Mouse (Mus musculus) forebrain, postnatal 0 days (tissue): Measurements from ENCODE around the gene Tnnt1. TPM values are rescaled to one million over a fixed set of nuclear protein-coding genes. Genes with fewer than 3 reads are reported as not detected.

Experiments used
- ATAC-seq: fragments of 200-750 bp; cut with Nextera tagmentation; 2 replicates; pipeline ENCODE4 v1.8.0; 2017; ENCODE audit warnings: mild to moderate bottlenecking, moderate library complexity
- DNase-seq: peaks from one replicate; pipeline ENCODE4 v3.0.0-alpha.2; 2015
- H3K27ac ChIP-seq: fragments of 300-500 bp; sonication (generic); 2 replicates; pipeline ENCODE4 v1.5.1; 2014; ENCODE audit warnings: low read depth, mild to moderate bottlenecking, antibody characterized with exemption, low read length, moderate library complexity, mixed read lengths
- H3K27me3 ChIP-seq: fragments of 300-500 bp; sonication (generic); 2 replicates; pipeline ENCODE4 v1.6.1; 2014; ENCODE audit warnings: mild to moderate bottlenecking, low read length, mixed read lengths; ENCODE audit not compliant: insufficient read depth
- H3K36me3 ChIP-seq: fragments of 300-500 bp; sonication (generic); 2 replicates; pipeline ENCODE4 v1.6.1; 2014; ENCODE audit warnings: mild to moderate bottlenecking, moderate library complexity; ENCODE audit not compliant: insufficient read depth
- H3K4me1 ChIP-seq: fragments of 300-500 bp; sonication (generic); 2 replicates; pipeline ENCODE4 v1.6.1; 2014; ENCODE audit warnings: antibody characterized with exemption; ENCODE audit not compliant: insufficient read depth
- H3K4me2 ChIP-seq: fragments of 300-500 bp; sonication (generic); 2 replicates; pipeline ENCODE4 v1.6.1; 2014; ENCODE audit warnings: low read depth, mild to moderate bottlenecking, moderate library complexity
- H3K4me3 ChIP-seq: fragments of 300-500 bp; sonication (generic); 2 replicates; pipeline ENCODE4 v1.5.1; 2014; ENCODE audit warnings: low read depth, low read length, mixed read lengths
- H3K9ac ChIP-seq: fragments of 300-500 bp; sonication (generic); 2 replicates; pipeline ENCODE4 v1.6.1; 2014; ENCODE audit warnings: mild to moderate bottlenecking
- H3K9me3 ChIP-seq: fragments of 300-500 bp; sonication (generic); 2 replicates; pipeline ENCODE4 v1.6.1; 2016; ENCODE audit warnings: low read length
- CTCF ChIP-seq: sonication (generic); IDR thresholded peaks from 2 replicates; pipeline ENCODE4 v1.5.1; 2016; ENCODE audit warnings: antibody characterized with exemption, control low read depth, low read depth
- WGBS: fragments of 180-500 bp; shearing (Covaris S2); extraction: QIAGEN DNeasy Blood & Tissue Kit; methylation state at CpG from one replicate; pipeline ENCODE4 v1.1.7; 2014; 5-methylcytosine and 5-hydroxymethylcytosine counted together
- polyA plus RNA-seq: library from polyadenylated mRNA; unstranded; fragments of >200 nt; fragmentation: Nextera tagmentation; extraction: Ambion mirVana; gene quantifications from 2 replicates; pipeline ENCODE4 v1.2.1, GENCODE M21; 2015
- total RNA-seq: library from RNA; depleted of rRNA; stranded (reverse); fragments of >200 nt; gene quantifications from 2 replicates; pipeline ENCODE4 v1.2.3, GENCODE M21; 2014

The Tnnt1 gene
- total and polyA plus RNA-seq, 2 experiments from 2014 or later = 2.9 to 3.9 TPM

DNA sequence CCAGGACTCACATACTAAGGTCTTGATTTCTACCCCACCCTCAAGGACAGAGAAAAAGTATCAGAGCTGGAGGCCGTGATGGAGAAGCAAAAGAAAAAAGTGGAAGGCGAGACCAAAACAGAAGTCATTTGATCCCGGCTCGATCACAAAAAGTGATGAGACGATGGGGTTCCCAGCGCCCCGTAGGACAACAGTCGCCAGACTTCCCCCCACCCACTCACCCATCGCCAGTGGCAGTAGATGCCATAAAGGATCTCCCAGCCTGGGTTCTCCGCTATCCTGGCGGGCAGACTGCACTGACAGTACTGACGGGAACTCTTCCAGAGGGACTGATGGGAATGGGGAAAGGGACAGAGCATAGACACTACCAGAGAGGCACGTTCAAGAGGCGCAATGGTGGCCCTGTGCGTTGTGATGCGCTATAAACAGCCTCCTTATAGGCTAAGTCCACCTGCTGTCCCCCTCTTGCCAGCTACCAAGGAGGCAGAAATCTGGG is 37.3 kb downstream of the Tnnt1 start:
- DNase-seq (peak; percentile 10), ATAC-seq (peak; percentile 5; the same call in 1 of the 2 replicates)
- Histone ChIP-seq H3K4me2 (peak overlapping the region; percentile 91), H3K36me3 (peaks cover 37% of the 10 kb centered on the region), H3K9ac (peak overlapping the region; percentile 35; the same call in 1 of the 2 replicates), H3K27me3 (no peaks in the 10 kb centered on the region; the same call in 1 of the 2 replicates), H3K9me3 (no peaks in the 10 kb centered on the region), H3K27ac (no peak overlapping the region), H3K4me1 (0 out of 2 replicates have a peak, but pooled peaks cover 4% of the 10 kb centered on the region), H3K4me3 (peak overlapping the region; percentile 37)
- WGBS = 3% methylated on average over 16 of the region's 16 CpGs
- no peak for TF ChIP-seq CTCF

DNA sequence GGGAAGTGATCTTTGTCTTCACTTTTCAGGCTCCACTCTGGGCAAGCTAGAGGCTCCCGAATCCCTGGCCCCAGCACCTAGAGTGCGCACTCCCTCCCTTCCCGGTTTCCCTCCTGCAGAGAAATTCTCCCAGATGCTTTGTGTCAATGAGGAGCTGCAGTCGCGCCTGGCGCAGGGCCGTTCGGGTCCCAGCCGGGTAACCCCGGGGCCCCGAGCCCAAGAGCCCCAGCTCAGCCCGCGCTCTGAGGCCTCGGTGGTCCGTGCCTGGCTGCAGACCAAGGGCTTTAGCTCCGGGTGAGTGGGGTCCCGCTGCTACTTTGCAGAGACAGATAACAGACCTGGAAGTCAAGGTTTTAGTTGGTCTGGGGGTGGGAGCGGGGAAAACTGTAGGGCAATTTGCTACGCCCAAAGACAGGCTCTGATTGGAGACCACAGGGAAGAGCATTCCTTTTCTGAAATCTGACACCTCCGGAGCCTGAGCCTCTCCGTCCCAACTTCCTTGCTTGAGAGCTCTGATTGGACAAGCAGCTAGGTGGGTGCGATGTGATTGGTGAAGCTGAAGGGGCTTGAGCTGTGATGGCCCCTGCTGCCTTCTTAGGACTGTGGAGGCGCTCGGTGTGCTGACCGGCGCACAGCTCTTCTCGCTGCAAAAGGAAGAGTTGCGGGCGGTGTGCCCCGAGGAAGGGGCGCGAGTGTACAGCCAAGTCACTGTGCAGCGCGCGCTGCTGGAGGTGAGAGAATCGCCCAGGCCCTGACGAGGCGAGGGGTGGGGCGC is 38.0 kb downstream of the Tnnt1 start:
- Histone ChIP-seq H3K4me2 (peak overlapping the region; percentile 91), H3K9me3 (no peaks in the 10 kb centered on the region), H3K27me3 (no peaks in the 10 kb centered on the region; the same call in 1 of the 2 replicates), H3K36me3 (peaks cover 31% of the 10 kb centered on the region), H3K4me3 (peak overlapping the region; percentile 37), H3K4me1 (0 out of 2 replicates have a peak, but pooled peaks cover 4% of the 10 kb centered on the region), H3K27ac (no peak overlapping the region), H3K9ac (peak overlapping the region; percentile 35)
- peak; percentile 74 for DNase-seq
- TF ChIP-seq CTCF = 0 out of 2 replicates have a peak, but pooled peaks have one; percentile 5
- peak; percentile 93 for ATAC-seq
- WGBS = 3% methylated on average over 39 of the region's 39 CpGs

DNA sequence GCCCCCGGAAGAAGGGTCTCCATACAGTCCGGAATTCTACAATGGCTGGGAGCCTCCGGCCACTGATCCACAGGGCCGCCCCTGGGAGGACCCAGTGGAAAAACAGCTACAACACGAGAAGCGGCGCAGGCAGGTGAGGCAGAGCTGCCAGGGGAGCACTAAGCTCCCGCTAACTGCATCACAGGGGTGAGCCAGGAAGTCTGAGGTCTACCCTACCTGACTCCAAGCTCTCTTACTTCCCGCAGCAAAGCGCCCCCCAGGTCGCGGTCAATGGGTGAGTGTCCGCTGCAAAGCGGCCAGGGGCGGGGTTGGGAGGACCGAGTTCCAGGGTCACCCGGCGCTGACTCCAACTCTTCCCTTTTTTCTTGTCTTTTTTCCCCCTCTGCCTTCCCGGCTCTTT is 42.2 kb downstream of the Tnnt1 start:
- H3K4me3 ChIP-seq = no peak overlapping the region
- 8% methylated on average over 19 of the region's 19 CpGs for WGBS
- H3K4me1 ChIP-seq = 0 out of 2 replicates have a peak, but pooled peaks cover 2% of the 10 kb centered on the region
- H3K27me3 ChIP-seq = peaks cover 13% of the 10 kb centered on the region
- H3K9ac ChIP-seq = no peak overlapping the region
- no peak for TF ChIP-seq CTCF
- H3K9me3 ChIP-seq = no peaks in the 10 kb centered on the region
- no peak for ATAC-seq
- DNase-seq = no peak
- H3K36me3 ChIP-seq = no peaks in the 10 kb centered on the region
- H3K4me2 ChIP-seq = no peak overlapping the region
- no peak overlapping the region for H3K27ac ChIP-seq

DNA sequence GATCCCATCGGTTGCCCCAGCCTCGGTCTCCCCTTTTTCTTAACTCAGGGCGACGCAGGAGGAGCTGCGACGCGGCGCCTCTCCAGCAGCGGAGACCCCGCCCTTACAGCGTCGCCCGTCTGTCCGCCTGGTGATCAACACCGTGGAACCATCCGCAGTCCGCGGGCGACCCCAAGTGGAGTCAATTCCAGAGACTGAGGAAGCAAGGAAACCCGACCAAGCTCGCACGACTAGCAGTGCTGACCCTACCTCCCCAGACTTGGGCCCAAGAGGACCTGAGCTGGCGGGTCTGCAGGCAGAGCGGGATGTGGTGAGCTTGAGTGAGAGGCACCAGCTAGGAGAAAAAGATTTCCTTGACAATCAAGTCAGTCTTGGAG is 45.0 kb downstream of the Tnnt1 start:
- H3K4me3 ChIP-seq = peak overlapping the region; percentile 56
- ATAC-seq (peak; percentile 90), DNase-seq (peak; percentile 90)
- TF ChIP-seq CTCF = peak; percentile 86
- no peaks in the 10 kb centered on the region for H3K36me3 ChIP-seq
- H3K9ac ChIP-seq = peak overlapping the region; percentile 57
- WGBS = 2% methylated on average over 24 of the region's 24 CpGs
- peak overlapping the region; percentile 74 for H3K4me2 ChIP-seq
- peaks cover 13% of the 10 kb centered on the region for H3K27me3 ChIP-seq
- no peaks in the 10 kb centered on the region for H3K9me3 ChIP-seq
- H3K27ac ChIP-seq = no peak overlapping the region
- H3K4me1 ChIP-seq = no peaks in the 10 kb centered on the region

DNA sequence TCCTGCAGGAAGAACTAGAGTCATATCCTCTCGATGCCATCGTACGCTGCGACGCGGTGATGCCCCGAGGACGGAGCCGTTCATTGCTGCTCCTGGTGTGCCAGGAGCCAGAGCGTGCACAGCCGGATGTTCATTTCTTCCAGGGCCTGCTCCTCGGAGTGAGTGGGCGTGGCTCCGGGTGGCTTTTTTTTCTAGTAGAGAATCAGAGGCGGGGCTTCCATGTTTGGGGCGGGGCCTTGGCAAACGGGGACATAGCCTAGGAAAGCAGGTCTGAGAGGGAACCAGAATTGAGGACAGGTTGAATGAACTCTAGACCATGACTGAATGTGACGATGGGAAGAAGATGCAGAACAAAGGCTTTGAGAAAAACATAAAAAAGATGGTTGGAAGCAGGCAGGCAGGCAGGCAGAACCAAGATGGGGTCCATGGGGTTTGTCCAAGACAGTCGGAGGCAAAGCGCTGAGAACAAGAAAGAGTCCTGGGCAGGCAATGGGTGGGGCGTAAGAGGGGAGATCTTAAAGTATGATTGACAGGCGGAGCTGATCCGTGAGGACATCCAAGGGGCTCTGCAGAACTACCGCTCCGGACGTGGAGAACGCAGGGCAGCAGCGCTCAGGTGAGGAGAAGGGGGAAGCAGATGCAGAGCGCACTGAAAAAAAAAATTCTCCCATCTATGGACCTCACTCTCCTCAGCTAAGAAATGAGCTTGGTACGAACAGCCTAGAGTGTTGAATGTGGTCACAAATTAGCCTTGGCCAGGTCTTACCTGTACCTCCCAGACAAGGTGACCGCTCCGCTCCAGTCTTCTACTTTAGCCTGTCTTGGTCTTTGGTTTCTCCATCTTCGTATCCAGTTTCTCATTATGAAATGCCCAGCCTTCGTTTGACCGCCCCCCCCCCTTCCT is 45.7 kb downstream of the Tnnt1 start:
- Histone ChIP-seq H3K27me3 (peaks cover 13% of the 10 kb centered on the region), H3K9me3 (no peaks in the 10 kb centered on the region), H3K4me1 (no peaks in the 10 kb centered on the region), H3K36me3 (no peaks in the 10 kb centered on the region), H3K27ac (peak overlapping the region; percentile 41; the same call in 1 of the 2 replicates), H3K4me2 (peak overlapping the region; percentile 74), H3K4me3 (peak overlapping the region; percentile 56), H3K9ac (peak overlapping the region; percentile 57)
- peak; percentile 76 for DNase-seq
- 3% methylated on average over 35 of the region's 35 CpGs for WGBS
- ATAC-seq = peak; percentile 58
- no peak for TF ChIP-seq CTCF

DNA sequence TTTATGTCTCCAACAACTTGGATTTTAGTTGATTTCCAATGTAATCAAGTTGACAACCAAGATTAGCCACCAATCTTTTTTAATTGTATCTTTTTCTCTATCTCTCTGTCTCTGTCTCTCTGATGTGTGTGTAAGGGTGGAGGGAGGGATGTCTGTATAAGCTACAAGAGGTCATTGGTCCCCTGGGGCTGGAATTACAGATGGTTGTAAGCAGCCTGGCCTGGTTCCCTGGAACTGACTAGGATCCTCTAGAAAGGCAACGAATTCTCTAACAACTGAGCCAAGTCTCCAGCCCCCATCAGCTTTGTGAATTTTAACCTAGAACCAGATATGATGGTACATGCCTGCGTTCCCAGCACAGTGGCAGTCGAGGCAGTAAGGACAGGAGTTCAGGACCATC is 48.4 kb downstream of the Tnnt1 start:
- H3K9ac ChIP-seq = no peak overlapping the region
- TF ChIP-seq CTCF = no peak

More for the DNA sequence above, 48.4 kb downstream of the Tnnt1 start:
- Histone ChIP-seq H3K4me2 (no peak overlapping the region), H3K27me3 (peaks cover 13% of the 10 kb centered on the region), H3K4me1 (no peaks in the 10 kb centered on the region), H3K9me3 (no peaks in the 10 kb centered on the region), H3K36me3 (no peaks in the 10 kb centered on the region), H3K27ac (no peak overlapping the region), H3K4me3 (no peak overlapping the region)
- no peak for DNase-seq
- WGBS = 67% methylated on average over 3 of the region's 3 CpGs
- ATAC-seq = no peak
